Mouse (Mus musculus) limb, embryonic 10.5 days (tissue): ENCODE measurements around the gene Metap1d. TPM values are rescaled to one million over a fixed set of nuclear protein-coding genes. Genes with fewer than 3 reads are reported as not detected.

ENCODE experiments used
- DNase-seq: peaks from one replicate; pipeline ENCODE4 v3.0.0-alpha.2; 2017; ENCODE audit warnings: low spot score
- H3K27ac ChIP-seq: fragments of 300-500 bp; sonication (generic); 2 replicates; pipeline ENCODE4 v1.5.1; 2016; ENCODE audit warnings: mild to moderate bottlenecking
- H3K27me3 ChIP-seq: fragments of 300-500 bp; sonication (generic); 2 replicates; pipeline ENCODE4 v1.6.1; 2016; ENCODE audit warnings: low read depth, mild to moderate bottlenecking; ENCODE audit not compliant: poor library complexity, severe bottlenecking
- H3K36me3 ChIP-seq: fragments of 300-500 bp; sonication (generic); 2 replicates; pipeline ENCODE4 v1.6.1; 2016; ENCODE audit warnings: mild to moderate bottlenecking, moderate library complexity
- H3K4me1 ChIP-seq: fragments of 300-500 bp; sonication (generic); 2 replicates; pipeline ENCODE4 v1.6.1; 2016
- H3K4me3 ChIP-seq: fragments of 300-500 bp; sonication (generic); 2 replicates; pipeline ENCODE4 v1.5.1; 2016; ENCODE audit warnings: mild to moderate bottlenecking, moderate library complexity
- H3K9me3 ChIP-seq: fragments of 300-500 bp; sonication (generic); replicated peaks from 2 replicates; pipeline ENCODE4 v1.6.1; 2016; ENCODE audit warnings: mild to moderate bottlenecking
- whole genome bisulfite sequencing: fragments of 180-500 bp; shearing (Covaris S2); methylation state at CpG from one replicate; pipeline ENCODE4 v1.1.7; 2016; 5-methylcytosine and 5-hydroxymethylcytosine counted together
- polyA plus RNA-seq: library from polyadenylated mRNA; unstranded; fragments of >200 nt; fragmentation: Nextera tagmentation; extraction: Ambion mirVana; gene quantifications from 2 replicates; pipeline ENCODE4 v1.2.1, GENCODE M21; 2016

Gene Metap1d
- polyA plus RNA-seq, 1 experiment from 2014 or later, result 28.8 TPM

GRCm38 (mm10) chr2:71481825-71482224 lies 28.7 kb downstream of the Metap1d start:
- no peaks in the 10 kb centered on the region for H3K27me3 ChIP-seq
- DNase-seq, result no peak
- H3K36me3 ChIP-seq, result no peaks in the 10 kb centered on the region
- 89% methylated on average over 6 of the region's 6 CpGs for WGBS
- H3K4me3 ChIP-seq, result no peak overlapping the region
- H3K27ac ChIP-seq, result no peak overlapping the region
- H3K9me3 ChIP-seq, result no peaks in the 10 kb centered on the region
- peaks cover 22% of the 10 kb centered on the region for H3K4me1 ChIP-seq

GRCm38 (mm10) chr2:71483046-71483716 lies 30.1 kb downstream of the Metap1d start:
- H3K9me3 ChIP-seq, result no peaks in the 10 kb centered on the region
- no peak overlapping the region for H3K4me3 ChIP-seq
- no peaks in the 10 kb centered on the region for H3K27me3 ChIP-seq
- H3K4me1 ChIP-seq, result peaks cover 22% of the 10 kb centered on the region
- H3K36me3 ChIP-seq, result no peaks in the 10 kb centered on the region
- WGBS, result 78% methylated on average over 10 of the region's 10 CpGs
- no peak overlapping the region for H3K27ac ChIP-seq
- DNase-seq, result no peak

DNA sequence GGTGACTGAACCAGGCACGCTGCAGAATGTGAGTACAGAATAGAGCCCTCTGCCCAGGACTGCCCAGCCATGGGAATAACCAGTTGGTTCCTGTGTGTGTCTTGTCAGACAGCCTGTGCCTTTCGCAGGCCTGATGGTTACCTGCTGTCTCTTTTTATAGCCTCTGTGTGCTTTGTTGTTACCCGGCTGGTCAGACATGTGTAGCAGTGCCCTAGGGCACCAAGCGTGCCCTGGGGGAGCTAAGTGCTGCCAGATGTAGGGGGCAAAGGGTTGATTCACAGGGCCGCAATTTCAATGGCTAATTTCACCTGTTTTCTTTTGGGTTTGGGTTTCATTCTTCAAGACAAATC lies 30.6 kb downstream of the Metap1d start:
- Histone ChIP-seq H3K27ac (no peak overlapping the region), H3K27me3 (no peaks in the 10 kb centered on the region), H3K9me3 (no peaks in the 10 kb centered on the region), H3K36me3 (no peaks in the 10 kb centered on the region), H3K4me3 (no peak overlapping the region), H3K4me1 (peaks cover 22% of the 10 kb centered on the region)
- DNase-seq, result no peak
- WGBS, result 25% methylated on average over 5 of the region's 5 CpGs

DNA sequence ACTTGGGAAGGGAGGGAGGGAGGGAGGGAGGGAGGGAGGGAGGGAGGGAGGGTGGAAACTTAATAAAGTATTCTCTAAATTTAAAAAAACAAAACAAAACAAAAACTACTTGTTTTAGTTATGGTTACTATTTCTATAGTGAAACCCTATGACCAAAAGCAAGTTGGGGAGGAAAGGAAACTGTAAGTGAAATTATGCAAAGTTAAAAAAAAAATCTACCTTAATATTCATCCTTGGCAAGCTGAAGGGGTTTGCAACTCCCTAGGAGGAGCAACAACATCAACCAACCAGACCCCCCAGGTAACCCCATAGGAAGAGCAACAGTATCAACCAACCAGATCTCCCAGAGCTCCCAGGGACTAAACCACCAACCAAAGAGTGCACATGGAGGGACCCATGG lies 38.2 kb downstream of the Metap1d start:
- no peaks in the 10 kb centered on the region for H3K27me3 ChIP-seq
- H3K27ac ChIP-seq, result no peak overlapping the region
- no peak for DNase-seq
- H3K36me3 ChIP-seq, result no peaks in the 10 kb centered on the region
- no peak overlapping the region for H3K4me3 ChIP-seq
- H3K4me1 ChIP-seq, result peaks cover 4% of the 10 kb centered on the region; the same call in 1 of the 2 replicates
- H3K9me3 ChIP-seq, result no peaks in the 10 kb centered on the region

GRCm38 (mm10) chr2:71493161-71493683 lies 40.1 kb downstream of the Metap1d start:
- H3K27me3 ChIP-seq, result no peaks in the 10 kb centered on the region
- H3K36me3 ChIP-seq, result no peaks in the 10 kb centered on the region
- H3K9me3 ChIP-seq, result no peaks in the 10 kb centered on the region
- 82% methylated on average over 12 of the region's 12 CpGs for WGBS
- no peak overlapping the region for H3K4me3 ChIP-seq
- DNase-seq, result no peak
- peaks cover 13% of the 10 kb centered on the region for H3K4me1 ChIP-seq
- H3K27ac ChIP-seq, result no peak overlapping the region

GRCm38 (mm10) chr2:71494503-71494902 lies 41.4 kb downstream of the Metap1d start:
- Histone ChIP-seq H3K4me3 (no peak overlapping the region), H3K9me3 (no peaks in the 10 kb centered on the region), H3K27ac (no peak overlapping the region), H3K36me3 (no peaks in the 10 kb centered on the region), H3K27me3 (no peaks in the 10 kb centered on the region), H3K4me1 (peaks cover 24% of the 10 kb centered on the region)
- no peak for DNase-seq
- WGBS, result 76% methylated on average over 10 of the region's 10 CpGs

GRCm38 (mm10) chr2:71494971-71495370 lies 41.9 kb downstream of the Metap1d start:
- 40% methylated on average over 4 of the region's 4 CpGs for WGBS
- Histone ChIP-seq H3K27me3 (no peaks in the 10 kb centered on the region), H3K4me3 (no peak overlapping the region), H3K9me3 (no peaks in the 10 kb centered on the region), H3K4me1 (peaks cover 29% of the 10 kb centered on the region), H3K36me3 (no peaks in the 10 kb centered on the region), H3K27ac (no peak overlapping the region)
- no peak for DNase-seq

DNA sequence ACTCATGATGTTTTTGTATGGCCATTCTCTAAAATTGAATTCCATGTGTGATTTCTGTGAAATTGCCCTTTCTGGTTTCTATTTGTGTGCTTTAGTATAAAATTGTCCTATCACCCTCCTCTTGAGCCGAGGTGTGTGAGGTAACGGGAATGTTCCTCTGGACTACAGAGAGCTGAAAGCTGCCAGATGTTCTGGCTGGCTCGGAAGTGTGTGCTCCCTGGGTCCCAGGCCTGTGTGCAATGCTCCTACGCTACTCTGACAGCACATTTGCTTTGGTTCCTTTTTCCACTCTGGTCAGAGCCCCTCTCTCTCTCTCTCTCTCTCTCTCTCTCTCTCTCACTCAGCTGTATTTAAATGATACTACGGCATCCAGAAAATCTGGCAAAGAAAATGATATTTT lies 44.1 kb downstream of the Metap1d start:
- no peak overlapping the region for H3K27ac ChIP-seq
- 46% methylated on average over 5 of the region's 5 CpGs for WGBS
- no peaks in the 10 kb centered on the region for H3K27me3 ChIP-seq
- no peaks in the 10 kb centered on the region for H3K36me3 ChIP-seq
- no peak for DNase-seq
- no peak overlapping the region for H3K4me3 ChIP-seq
- peaks cover 31% of the 10 kb centered on the region for H3K4me1 ChIP-seq
- H3K9me3 ChIP-seq, result no peaks in the 10 kb centered on the region

DNA sequence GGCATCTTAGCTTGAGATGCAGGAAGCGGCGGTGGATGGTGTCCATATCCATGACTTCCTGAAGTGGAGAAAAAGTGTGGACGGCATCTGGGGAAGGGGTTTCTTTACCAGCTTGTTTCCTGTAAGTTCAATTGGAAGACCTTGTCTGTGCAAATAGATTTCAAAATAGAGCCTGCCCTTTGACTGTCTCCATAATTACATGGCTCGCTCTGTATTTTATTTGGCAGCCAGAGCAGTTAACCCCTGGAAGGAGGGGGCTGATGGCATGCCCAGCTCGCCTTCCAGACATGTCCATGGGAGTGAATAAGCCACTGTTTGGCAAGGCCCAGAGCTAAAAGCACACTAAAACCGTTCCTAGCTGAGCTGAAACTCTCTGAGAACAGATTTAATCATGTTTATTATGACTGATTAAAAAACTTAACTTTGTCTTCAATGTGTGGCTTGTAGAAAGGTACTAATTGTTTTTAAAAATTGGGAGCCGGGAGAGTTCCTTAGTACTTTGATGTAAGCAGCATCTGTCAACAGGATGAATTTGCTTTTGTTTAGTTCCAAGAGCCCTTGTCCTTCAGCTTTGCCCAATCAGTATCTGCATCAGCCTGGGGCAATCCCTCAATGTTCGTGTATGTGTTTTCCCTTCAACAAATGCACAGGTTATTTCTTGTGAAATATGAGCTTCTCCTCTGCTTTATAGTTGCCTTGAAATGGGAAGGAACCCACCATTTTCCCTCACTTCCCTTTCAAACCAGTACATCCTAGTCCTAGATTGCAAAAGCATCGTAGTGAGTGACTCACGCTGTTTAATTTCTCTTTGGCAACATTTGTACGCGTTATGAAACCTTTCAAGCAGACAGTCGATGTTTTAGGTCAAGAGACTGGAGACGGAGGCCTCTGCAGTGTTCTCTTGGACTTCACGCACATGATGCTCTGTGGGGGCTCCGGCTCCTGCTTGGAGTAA lies 46.5 kb downstream of the Metap1d start:
- Histone ChIP-seq H3K9me3 (no peaks in the 10 kb centered on the region), H3K4me3 (no peak overlapping the region), H3K4me1 (peaks cover 30% of the 10 kb centered on the region), H3K27me3 (no peaks in the 10 kb centered on the region), H3K27ac (0 out of 2 replicates have a peak overlapping the region, but pooled peaks have one; percentile 26), H3K36me3 (no peaks in the 10 kb centered on the region)
- WGBS, result 68% methylated on average over 16 of the region's 16 CpGs
- DNase-seq, result no peak

DNA sequence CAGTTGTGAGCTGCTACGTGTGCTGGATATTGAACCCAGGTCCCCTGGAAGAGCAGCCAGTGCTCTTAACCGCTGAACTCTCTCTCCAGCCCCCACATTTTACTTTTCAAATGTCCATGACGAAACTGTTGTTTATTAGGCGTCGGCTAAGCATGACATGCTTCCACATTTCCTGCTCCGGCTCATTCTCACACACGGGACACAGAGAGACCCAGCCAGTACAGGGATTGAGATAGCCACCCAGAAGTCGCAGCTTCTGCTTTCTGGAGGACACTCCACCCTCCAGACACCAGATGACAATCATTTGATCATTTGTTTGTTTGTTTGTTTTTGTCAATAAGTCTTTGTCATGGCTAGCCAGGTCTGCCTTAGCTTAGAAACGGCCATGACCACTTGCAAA lies 51.8 kb downstream of the Metap1d start:
- Histone ChIP-seq H3K27me3 (no peaks in the 10 kb centered on the region), H3K36me3 (peaks cover 3% of the 10 kb centered on the region; the same call in 1 of the 2 replicates), H3K9me3 (no peaks in the 10 kb centered on the region), H3K4me3 (no peak overlapping the region), H3K4me1 (peaks cover 6% of the 10 kb centered on the region), H3K27ac (no peak overlapping the region)
- WGBS, result 66% methylated on average over 9 of the region's 9 CpGs
- DNase-seq, result no peak

- peaks cover 8% of the 10 kb centered on the region for H3K4me1 ChIP-seq
- 78% methylated on average over 7 of the region's 7 CpGs for WGBS
- no peak overlapping the region for H3K4me3 ChIP-seq
- no peaks in the 10 kb centered on the region for H3K9me3 ChIP-seq
- DNase-seq, result no peak
- no peak overlapping the region for H3K27ac ChIP-seq
- H3K36me3 ChIP-seq, result peaks cover 3% of the 10 kb centered on the region; the same call in 1 of the 2 replicates
- H3K27me3 ChIP-seq, result no peaks in the 10 kb centered on the region
These were observed 58.1 kb downstream of the Metap1d start for GRCm38 (mm10) chr2:71511209-71511608.

GRCm38 (mm10) chr2:71512326-71512725 lies 59.2 kb downstream of the Metap1d start:
- Histone ChIP-seq H3K36me3 (peaks cover 3% of the 10 kb centered on the region; the same call in 1 of the 2 replicates), H3K9me3 (no peaks in the 10 kb centered on the region), H3K27me3 (no peaks in the 10 kb centered on the region), H3K4me1 (peaks cover 15% of the 10 kb centered on the region), H3K27ac (no peak overlapping the region), H3K4me3 (no peak overlapping the region)
- DNase-seq, result no peak
- WGBS, result 83% methylated on average over 9 of the region's 9 CpGs

DNA sequence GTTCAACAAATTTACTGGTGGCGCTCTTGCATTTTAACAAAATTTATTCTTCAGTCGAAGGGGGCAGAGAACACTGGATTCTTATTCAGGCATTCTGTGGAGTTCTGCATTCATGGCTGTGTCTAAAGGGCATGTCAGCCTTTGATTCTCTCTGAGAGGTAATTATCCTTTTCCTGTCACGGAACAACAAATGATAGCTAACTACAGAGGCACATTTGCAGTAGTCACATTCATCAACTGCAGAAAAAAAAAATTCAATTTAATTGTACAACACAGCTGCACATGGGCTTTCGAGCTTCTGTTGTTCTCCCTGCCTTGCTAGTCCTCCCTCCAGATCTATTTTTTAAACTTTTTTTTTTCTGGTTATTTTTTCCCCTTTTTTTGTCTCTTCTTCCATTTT lies 63.9 kb downstream of the Metap1d start:
- DNase-seq, result peak; percentile 17
- WGBS, result 38% methylated on average over 4 of the region's 4 CpGs
- H3K36me3 ChIP-seq, result no peaks in the 10 kb centered on the region
- H3K4me1 ChIP-seq, result peaks cover 17% of the 10 kb centered on the region
- peaks cover 17% of the 10 kb centered on the region for H3K27me3 ChIP-seq
- no peak overlapping the region for H3K27ac ChIP-seq
- H3K9me3 ChIP-seq, result no peaks in the 10 kb centered on the region
- H3K4me3 ChIP-seq, result no peak overlapping the region
